Comparison of ENCODE assay signal across 1 mouse cellular context in the genomic region with DNA sequence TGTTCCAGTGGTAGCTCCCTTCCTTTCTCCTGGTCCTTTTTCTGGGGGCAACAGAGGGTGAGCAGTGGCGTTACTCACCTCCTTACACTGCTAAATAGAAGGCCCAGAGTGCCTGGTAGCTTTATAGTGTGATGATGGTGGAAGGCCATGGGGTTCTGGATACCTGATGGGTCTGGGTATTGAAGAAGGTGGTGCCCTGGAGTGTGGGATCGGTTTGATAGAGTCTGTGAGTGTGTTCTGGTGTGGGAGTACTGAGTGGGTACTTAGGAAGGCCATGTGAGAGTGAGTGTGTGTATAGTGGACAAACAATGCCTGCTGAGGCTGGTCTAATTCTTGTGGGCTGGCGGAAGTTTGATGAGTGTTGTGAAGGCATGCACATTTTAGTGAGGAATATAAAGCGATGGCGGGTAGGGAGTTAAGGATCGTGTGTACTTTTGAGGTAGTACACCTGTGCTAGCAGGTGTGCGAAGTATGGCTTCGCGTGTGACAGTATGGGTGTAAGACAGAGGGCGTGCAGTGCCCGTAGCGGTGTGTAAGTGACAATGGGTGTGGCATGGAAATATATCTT.
TF ChIP-seq lines count a peak whose summit lies in the region.

No protein-coding gene starts in this region.

TF ChIP-seq in C2C12, 6 proteins besides CTCF, POLR2A, EP300 and RAD21:
- no peak for TF ChIP-seq MYOG (IDR thresholded peaks at IDR 0.05; ENCODE audit: control insufficient read depth, extremely low read depth, insufficient read length)
- no peak for TF ChIP-seq CEBPB (IDR thresholded peaks at IDR 0.05; ENCODE audit: low read depth)
- no peak for TF ChIP-seq MAX (IDR thresholded peaks at IDR 0.05)
